Mouse (Mus musculus) cerebellum, postnatal 4 days (tissue): ENCODE results near the gene Olfr591.
"Not testable (repeated sequence)": the region's sequence is repeated elsewhere in the genome, so short reads cannot be mapped to it uniquely, and the experiment has no call there.

Experiments
- DNase-seq, 2 experiments: peaks; one replicate each; pipeline ENCODE4 v3.0.0; 2022; ENCODE audit warnings: low spot score in 2 of 2, mixed read lengths in 1 of 2

Gene Olfr591

GRCm38 (mm10) chr7:103178240-103178639, at the start of gene Olfr591:
Olfr591 (minus strand) TSS chr7:103178340.
- DNase-seq, result no peak

- no peak for DNase-seq
Measured at GRCm38 (mm10) chr7:103216696-103217095, 38.6 kb upstream of the Olfr591 start, which contains the start of gene Olfr594. Olfr594 (plus strand) TSS chr7:103216996.

GRCm38 (mm10) chr7:103212050-103212449, 33.9 kb upstream of the Olfr591 start:
- DNase-seq, result not testable (repeated sequence)

GRCm38 (mm10) chr7:103211562-103211961, 33.4 kb upstream of the Olfr591 start, which contains the start of gene Olfr593:
Olfr593 (plus strand) TSS chr7:103211862.
- no peak for DNase-seq

- DNase-seq, result not testable (repeated sequence)
Measured at GRCm38 (mm10) chr7:103184503-103184902, 6.4 kb upstream of the Olfr591 start, which contains the start of gene Olfr592. Olfr592 (plus strand) TSS chr7:103184803.

GRCm38 (mm10) chr7:103169697-103170096, 8.4 kb downstream of the Olfr591 start:
- DNase-seq, result no peak

GRCm38 (mm10) chr7:103156256-103156655, 21.9 kb downstream of the Olfr591 start, which contains the start of gene Olfr589:
Olfr589 (minus strand) TSS chr7:103156356.
- DNase-seq, result no peak

- DNase-seq, result no peak
Measured at GRCm38 (mm10) chr7:103140579-103140978, 37.6 kb downstream of the Olfr591 start, which contains the start of gene Olfr588-ps1. Olfr588-ps1 (plus strand) TSS chr7:103140879.

- DNase-seq, result no peak
Measured at GRCm38 (mm10) chr7:103125538-103125937, 52.6 kb downstream of the Olfr591 start, which contains the start of gene Olfr586. Olfr586 (minus strand) TSS chr7:103125638.

GRCm38 (mm10) chr7:103119406-103119805, 58.7 kb downstream of the Olfr591 start:
- no peak for DNase-seq
